9 mouse cellular contexts compared by ENCODE assay signal in genomic region chr17:27622611-27623359, GRCm38 (mm10). TPM values are rescaled to one million over a fixed set of nuclear protein-coding genes. Genes with fewer than 3 reads are reported as not detected.
DNase-seq lines count a peak whose midpoint lies in the region; ATAC-seq and TF ChIP-seq lines count a peak whose summit lies in the region.
"Had no signal": no experiment of that assay in that cellular context is flagged by ENCODE, and none has a peak within 500 bp of the region (broad histone marks: within the 10 kb centered on the region; RNA-seq: fewer than 3 reads in every experiment).

No protein-coding gene starts in this region.

- peaks cover 3% of the 10 kb centered on the region for H3K4me1 ChIP-seq in ES-Bruce4 (ENCODE audit: control insufficient read depth, insufficient read depth, low read length)
- H3K4me1 ChIP-seq in spleen, adult 2 months (ENCODE audit: control insufficient read depth, insufficient read depth, insufficient read length): peaks cover 2% of the 10 kb centered on the region

- H3K27me3 ChIP-seq in ES-Bruce4 (ENCODE audit: control insufficient read depth, insufficient read depth, low read length, poor library complexity, severe bottlenecking): no peaks in the 10 kb centered on the region
- H3K27me3 ChIP-seq in spleen, adult 2 months (ENCODE audit: control insufficient read depth, insufficient read depth, low read length): no peaks in the 10 kb centered on the region

- H3K9me3 ChIP-seq in ES-Bruce4 (replicated peaks; ENCODE audit: control insufficient read depth, insufficient read depth, low read length, poor library complexity, severe bottlenecking): no peaks in the 10 kb centered on the region

- TF ChIP-seq POLR2A in ES-Bruce4 (IDR thresholded peaks at IDR 0.05; ENCODE audit: insufficient read depth, low read length): no peak
- TF ChIP-seq POLR2A in spleen, adult 2 months (IDR thresholded peaks at IDR 0.05; ENCODE audit: low read depth, low read length): no peak

- H3K36me3 ChIP-seq in ES-Bruce4 (ENCODE audit: control insufficient read depth, insufficient read depth, low read length, poor library complexity, severe bottlenecking): no peaks in the 10 kb centered on the region
- H3K36me3 ChIP-seq in spleen, adult 2 months (ENCODE audit: control insufficient read depth, insufficient read depth, low read length): no peaks in the 10 kb centered on the region

- H3K27ac ChIP-seq in ES-Bruce4 (ENCODE audit: insufficient read depth, low read length): no peak overlapping the region
- peak overlapping the region; percentile 64 for H3K27ac ChIP-seq in spleen, adult 2 months (ENCODE audit: insufficient read depth, low read length)

- H3K9ac ChIP-seq in ES-Bruce4 (ENCODE audit: low read depth, poor library complexity, severe bottlenecking): peak overlapping the region; percentile 97

- peak overlapping the region; percentile 74 for H3K4me3 ChIP-seq in ES-Bruce4 (ENCODE audit: low read depth, low read length)
- peak overlapping the region; percentile 95 for H3K4me3 ChIP-seq in spleen, adult 2 months (ENCODE audit: extremely low read depth, insufficient read depth, insufficient read length)

- ATAC-seq in megakaryocyte, adult 5-6 weeks (ENCODE audit: poor library complexity, severe bottlenecking): peak; percentile 57

- peak; percentile 77 for DNase-seq in 3134 (ENCODE audit: extremely low read depth, insufficient read length, low spot score)
- peak; percentile 46 to 56 for DNase-seq in cerebellum, postnatal 4 days (ENCODE audit: low spot score in 2 of 2)
- DNase-seq in gastrocnemius, postnatal 36 days: peak; percentile 20 to 40
- peak; percentile 65 for DNase-seq in kidney, postnatal 10 days
- DNase-seq in spleen, adult 2 months (ENCODE audit: low read depth in 1 of 2, low spot score in 2 of 2): peak in 1 of 2 experiments; percentile 22
- no peak for DNase-seq in layer of hippocampus, adult 8-10 months (ENCODE audit: low spot score in 2 of 2)

- under 1% methylated on average over 68 of the region's 80 CpGs for WGBS in spleen, adult 2 months

- no peak for TF ChIP-seq EP300 in ES-Bruce4 (IDR thresholded peaks at IDR 0.05; ENCODE audit: insufficient read depth, low read depth, low read length)

- intact Hi-C loops in gastrocnemius, postnatal 36 days (cut with DNase I): no loop called here

- no peak for TF ChIP-seq CTCF in ES-Bruce4 (IDR thresholded peaks at IDR 0.05; ENCODE audit: low read depth, low read length)
- no peak for TF ChIP-seq CTCF in spleen, adult 2 months (IDR thresholded peaks at IDR 0.05; ENCODE audit: extremely low read depth, insufficient read depth, insufficient read length, insufficient replicate concordance)

RNA-seq across cellular contexts. Expression of gene Nudt3, which starts 0.5 kb away (rescaled TPM):
- polyA plus RNA-seq in ES-Bruce4 (2011; ENCODE audit: insufficient read depth, insufficient read length, low read depth, missing spikeins): 67.3 and 68.8 TPM in 2 replicates
- 100 to 1,000 TPM; 232 to 233 TPM for total RNA-seq in gastrocnemius, postnatal 36 days (2021)
- 32.3 and 32.9 TPM in 2 replicates for total RNA-seq in megakaryocyte, adult 5-6 weeks (2015)
- 91.6 and 93.8 TPM in 2 replicates for total RNA-seq in megakaryocyte, adult 5-6 weeks (2017)
- polyA plus RNA-seq in spleen, adult 2 months (2012; rRNA removed): 43.2 and 55.6 TPM in 2 replicates
- 100 to 1,000 TPM; 470 to 533 (median 501) TPM for total RNA-seq in layer of hippocampus, adult 8-10 months (2022)

RNA-seq across cellular contexts. Expression of gene RPS10-NUDT3, which starts 12.2 kb away (rescaled TPM):
- not detected in 2 replicates for polyA plus RNA-seq in ES-Bruce4 (2011; ENCODE audit: insufficient read depth, insufficient read length, low read depth, missing spikeins)
- not detected for total RNA-seq in gastrocnemius, postnatal 36 days (2021)
- total RNA-seq in megakaryocyte, adult 5-6 weeks (2015): not detected in 2 replicates
- not detected in 2 replicates for total RNA-seq in megakaryocyte, adult 5-6 weeks (2017)
- not detected in 2 replicates for polyA plus RNA-seq in spleen, adult 2 months (2012; rRNA removed)
- 1 to 10 TPM in 1 of 4 experiments, not detected in 3; 1.6 TPM for total RNA-seq in layer of hippocampus, adult 8-10 months (2022)
- polyA plus RNA-seq: gonadal fat pad, adult 2 months had no signal

RNA-seq across cellular contexts. Expression of gene Rps10, which starts 13.7 kb away (rescaled TPM):
- 2,622 and 2,876 TPM in 2 replicates for polyA plus RNA-seq in ES-Bruce4 (2011; ENCODE audit: insufficient read depth, insufficient read length, low read depth, missing spikeins)
- 100 to 1,000 TPM; 294 to 354 TPM for total RNA-seq in gastrocnemius, postnatal 36 days (2021)
- 1,486 and 1,560 TPM in 2 replicates for total RNA-seq in megakaryocyte, adult 5-6 weeks (2015)
- 1,634 and 1,837 TPM in 2 replicates for total RNA-seq in megakaryocyte, adult 5-6 weeks (2017)
- polyA plus RNA-seq in spleen, adult 2 months (2012; rRNA removed): 1,319 and 1,587 TPM in 2 replicates
- 100 to 1,000 TPM; 403 to 610 (median 491) TPM for total RNA-seq in layer of hippocampus, adult 8-10 months (2022)

RNA-seq across cellular contexts. Expression of gene Pacsin1, which starts 32.5 kb away (rescaled TPM):
- polyA plus RNA-seq in ES-Bruce4 (2011; ENCODE audit: insufficient read depth, insufficient read length, low read depth, missing spikeins): 16.0 and 16.8 TPM in 2 replicates
- total RNA-seq in gastrocnemius, postnatal 36 days (2021): under 1 TPM; 0.18 to 0.59 TPM
- 0.87 and 1.2 TPM in 2 replicates for total RNA-seq in megakaryocyte, adult 5-6 weeks (2015)
- 0.44 and 0.61 TPM in 2 replicates for total RNA-seq in megakaryocyte, adult 5-6 weeks (2017)
- 10.3 and 15.7 TPM in 2 replicates for polyA plus RNA-seq in spleen, adult 2 months (2012; rRNA removed)
- total RNA-seq in layer of hippocampus, adult 8-10 months (2022): 100 to 1,000 TPM; 308 to 331 (median 324) TPM

RNA-seq across cellular contexts. Expression of gene AI413582, which starts 57.2 kb away (rescaled TPM):
- 14.4 and 16.8 TPM in 2 replicates for polyA plus RNA-seq in ES-Bruce4 (2011; ENCODE audit: insufficient read depth, insufficient read length, low read depth, missing spikeins)
- 1 to 10 TPM; 2.7 to 2.8 TPM for total RNA-seq in gastrocnemius, postnatal 36 days (2021)
- total RNA-seq in megakaryocyte, adult 5-6 weeks (2015): 58.0 and 63.8 TPM in 2 replicates
- 55.4 and 62.9 TPM in 2 replicates for total RNA-seq in megakaryocyte, adult 5-6 weeks (2017)
- 72.6 and 89.9 TPM in 2 replicates for polyA plus RNA-seq in spleen, adult 2 months (2012; rRNA removed)
- 10 to 100 TPM; 61.9 to 71.6 (median 65.0) TPM for total RNA-seq in layer of hippocampus, adult 8-10 months (2022)

Comparison
In these comparisons a context has a peak if more than half of its experiments do, and no peak if none do; other contexts are left out.
1. DNase-seq: peak in 3134 (single experiment), cerebellum, postnatal 4 days (2 of 2), gastrocnemius, postnatal 36 days (2 of 2) and kidney, postnatal 10 days (single experiment); none in layer of hippocampus, adult 8-10 months (0 of 2).